Mouse (Mus musculus) cerebellum, adult 8-10 months (tissue): ENCODE data around the gene Olfr807.

Experiments
- DNase-seq: peaks from one replicate; pipeline ENCODE4 v3.0.0; 2022

The Olfr807 gene

DNA sequence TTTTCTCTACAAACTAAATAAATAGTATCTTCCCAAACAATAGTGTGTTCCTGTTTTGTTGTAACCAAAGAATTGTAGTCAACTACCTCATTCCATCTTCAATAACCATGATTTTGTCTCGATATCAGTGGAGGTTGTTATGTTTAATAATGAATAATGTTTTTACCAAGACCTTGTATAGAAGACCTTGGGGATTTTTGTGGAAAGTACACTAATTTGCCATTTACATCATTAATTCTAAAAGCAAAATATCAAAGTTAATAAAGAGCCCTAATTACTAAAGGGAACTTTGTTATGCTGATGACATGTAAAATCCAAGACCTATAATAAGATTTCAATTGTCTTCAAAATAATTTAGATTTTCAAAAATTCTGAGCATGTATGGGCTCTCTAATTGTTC lies at the start of gene Olfr807:
Olfr807 (minus strand) TSS at position 101 of the 400 bp plus-strand sequence.
- DNase-seq = no peak

DNA sequence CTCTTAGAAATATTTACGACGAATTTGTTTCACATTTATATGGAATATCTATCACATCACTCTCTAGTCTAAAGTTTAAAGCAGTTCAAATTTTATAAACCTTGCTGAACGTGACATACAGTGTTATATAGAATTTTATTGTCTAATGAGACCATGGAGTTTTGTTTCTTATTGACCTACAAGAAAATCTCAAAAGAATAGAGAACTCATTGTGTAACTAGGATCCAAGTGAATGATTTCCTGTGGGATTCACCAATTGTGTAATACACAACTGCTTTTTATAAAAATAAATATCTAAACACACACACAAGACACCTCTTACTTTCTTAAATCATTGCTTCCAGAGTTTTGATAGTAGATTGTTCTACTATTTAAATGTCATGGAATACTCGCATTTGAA lies 46.7 kb upstream of the Olfr807 start, which contains the start of gene Olfr811:
Olfr811 (minus strand) TSS at position 101 of the 400 bp plus-strand sequence.
- no peak for DNase-seq

- no peak for DNase-seq
Observed at GRCm38 (mm10) chr10:129794817-129795216, 37.2 kb upstream of the Olfr807 start, which contains the start of gene Olfr810. Gene Olfr810, minus strand, starts transcription at chr10:129794917.

DNA sequence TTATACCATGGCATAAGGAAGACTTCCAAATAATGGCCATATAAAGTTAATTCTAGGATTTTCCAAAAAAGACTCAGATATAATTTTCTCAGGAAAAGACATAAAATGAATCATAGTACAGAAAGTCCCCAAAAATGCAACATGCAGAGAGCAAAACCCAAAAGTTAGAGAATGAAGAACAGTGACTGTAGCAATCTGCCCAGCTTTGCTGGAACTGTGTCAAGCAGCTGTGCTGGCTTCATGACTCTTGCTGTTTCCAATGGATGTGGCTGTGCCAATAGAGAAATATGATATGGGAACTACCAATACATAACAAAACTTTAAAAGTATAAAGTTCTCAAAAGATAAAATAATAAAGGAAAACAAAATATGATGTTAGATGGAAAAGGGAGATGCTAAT lies 20.5 kb upstream of the Olfr807 start:
- no peak for DNase-seq

GRCm38 (mm10) chr10:129774338-129774737 lies 16.7 kb upstream of the Olfr807 start, which contains the start of gene Olfr809:
Gene Olfr809, plus strand, starts transcription at chr10:129774638.
- no peak for DNase-seq

DNA sequence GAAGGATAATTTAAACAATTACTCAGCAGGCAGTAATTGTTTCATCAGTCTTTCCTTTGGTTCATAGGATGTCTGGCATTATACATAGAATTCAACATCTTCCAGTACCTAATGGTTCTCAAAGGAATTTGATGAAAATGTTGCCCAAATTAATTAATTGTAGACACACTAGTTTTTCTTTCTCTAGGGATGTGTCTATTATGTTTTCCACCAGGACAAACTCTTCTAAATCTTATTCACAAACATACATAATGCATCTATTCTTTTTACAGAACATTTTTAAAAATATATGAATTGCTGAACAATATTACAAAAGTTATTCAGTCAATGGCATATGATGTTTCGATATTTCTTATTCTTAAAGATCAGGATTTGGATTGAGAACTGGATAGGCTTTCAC lies 7.6 kb upstream of the Olfr807 start, which contains the start of gene Olfr808:
Olfr808 (plus strand) TSS at position 301 of the 400 bp plus-strand sequence.
- DNase-seq = no peak

- no peak for DNase-seq
Observed at GRCm38 (mm10) chr10:129741821-129742220, 15.8 kb downstream of the Olfr807 start, which contains the start of gene Olfr806. Gene Olfr806, minus strand, starts transcription at chr10:129741921.

DNA sequence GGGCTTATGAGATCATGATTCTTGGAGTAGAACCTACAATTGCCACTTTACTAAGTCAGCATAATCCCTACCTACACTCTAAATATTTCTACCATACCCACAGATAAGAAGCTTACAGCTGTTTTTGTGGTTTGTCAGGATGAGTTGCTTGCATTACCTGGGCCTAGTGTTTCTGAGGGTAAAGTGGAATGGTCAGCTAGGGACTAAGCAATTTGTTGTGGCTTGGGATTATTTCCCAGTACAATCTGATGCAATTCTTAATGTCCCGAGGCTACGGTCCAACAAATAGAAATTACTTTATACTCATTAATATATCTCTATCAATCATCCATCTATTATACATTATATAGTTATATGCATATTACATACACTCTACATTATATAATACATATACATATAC lies 28.3 kb downstream of the Olfr807 start, which contains the start of gene Olfr805:
Olfr805 (minus strand) TSS at position 101 of the 400 bp plus-strand sequence.
- DNase-seq = no peak
